Mouse (Mus musculus) small intestine, adult 10 weeks (tissue): Measurements from ENCODE around the gene Zscan4c. TPM values are rescaled to one million over a fixed set of nuclear protein-coding genes. Genes with fewer than 3 reads are reported as not detected.

Experiments used
- polyA plus RNA-seq: library from polyadenylated mRNA; stranded (reverse); fragments of 350-450 nt; fragmentation: Illumina TruSeq; extraction: RNeasy Lipid Tissue Mini Kit (QIAGEN cat#74804); gene quantifications from one replicate; pipeline ENCODE4 v1.2.3, GENCODE M21; 2014; ENCODE audit warnings: low replicate concordance

Zscan4c gene
- polyA plus RNA-seq, result not detected

GRCm38 (mm10) chr7:11005445-11005844 lies at the start of gene Zscan4c:
Gene Zscan4c, plus strand, starts transcription at chr7:11005745.

Other genes with a start within 250 kb of the Zscan4c start
- not detected for gene Zscan4b, start 100.7 kb upstream of the Zscan4c start, polyA plus RNA-seq
- not detected for gene Zscan4-ps1, start 63.9 kb downstream of the Zscan4c start, polyA plus RNA-seq
- not detected for gene Zscan4d, start 160.4 kb downstream of the Zscan4c start, polyA plus RNA-seq